Mouse (Mus musculus): Measurements from ENCODE around the gene Hoxc13.
A peak's percentile ranks its signal among the peaks of the same experiment; 100 is the strongest.

The Hoxc13 gene

GRCm38 (mm10) chr15:102965003-102965891 is 44.3 kb downstream of the Hoxc13 start:
- no peak for DNase-seq

- peak; percentile 52 to 63 for DNase-seq
These were observed 45.2 kb downstream of the Hoxc13 start for GRCm38 (mm10) chr15:102965892-102966775.

- DNase-seq = no peak
These were observed 45.9 kb downstream of the Hoxc13 start, which contains the start of gene Hoxc10 for GRCm38 (mm10) chr15:102966776-102967311. TSS of gene Hoxc10 (plus strand) at chr15:102966796.

- no peak for DNase-seq
These were observed 46.3 kb downstream of the Hoxc13 start, which contains the start of gene Hoxc5 for GRCm38 (mm10) chr15:102967312-102967510. TSS of gene Hoxc5 (plus strand) at chr15:102967443.

- DNase-seq = no peak
These were observed 46.9 kb downstream of the Hoxc13 start for GRCm38 (mm10) chr15:102967511-102968397.

- DNase-seq = no peak
These were observed 48.4 kb downstream of the Hoxc13 start for GRCm38 (mm10) chr15:102969296-102969695.

GRCm38 (mm10) chr15:102970740-102971139 is 49.8 kb downstream of the Hoxc13 start:
- no peak for DNase-seq

- no peak for DNase-seq
These were observed 51.4 kb downstream of the Hoxc13 start for GRCm38 (mm10) chr15:102972254-102972653.

GRCm38 (mm10) chr15:102972753-102973152 is 51.9 kb downstream of the Hoxc13 start:
- no peak for DNase-seq

- DNase-seq = no peak
These were observed 54.1 kb downstream of the Hoxc13 start for GRCm38 (mm10) chr15:102975034-102975433.

GRCm38 (mm10) chr15:102975688-102976111 is 54.8 kb downstream of the Hoxc13 start:
- DNase-seq = no peak

- DNase-seq = no peak
These were observed 55.3 kb downstream of the Hoxc13 start, which contains the start of gene Hoxc9 for GRCm38 (mm10) chr15:102976171-102976570. TSS of gene Hoxc9 (plus strand) at chr15:102976439.

GRCm38 (mm10) chr15:102976631-102977422 is 55.9 kb downstream of the Hoxc13 start:
- peak in 1 of 2 experiments; percentile 28 for DNase-seq

GRCm38 (mm10) chr15:102977423-102977974 is 56.6 kb downstream of the Hoxc13 start:
- DNase-seq = no peak

Measured in spleen, adult 18-20 months (tissue).